Mouse (Mus musculus): ENCODE results near the gene Coasy. TPM values are rescaled to one million over a fixed set of nuclear protein-coding genes. Genes with fewer than 3 reads are reported as not detected.

Coasy gene
- polyA plus RNA-seq, 1 experiment from 2014 or later: 26.8 TPM

GRCm38 (mm10) chr11:101134217-101134865 is 52.0 kb downstream of the Coasy start:
- ATAC-seq (ENCODE audit: low FRiP score, low TSS enrichment): no peak

More at GRCm38 (mm10) chr11:101134217-101134865, 52.0 kb downstream of the Coasy start:
- H3K36me3 ChIP-seq (ENCODE audit: control insufficient read depth, insufficient read depth, low read length): no peaks in the 10 kb centered on the region
- H3K4me2 ChIP-seq (replicated peaks; ENCODE audit: low read depth): no peak overlapping the region
- H3K9ac ChIP-seq (ENCODE audit: low read length): no peak overlapping the region
- H3K27me3 ChIP-seq (ENCODE audit: control insufficient read depth, insufficient read depth, low read length): no peaks in the 10 kb centered on the region
- H3K4me3 ChIP-seq (ENCODE audit: low read depth, low read length): no peak overlapping the region
- TF ChIP-seq EP300 (optimal IDR thresholded peaks at IDR 0.05) (no peak), CTCF (IDR thresholded peaks at IDR 0.05; ENCODE audit: low read depth) (no peak)
- DNase-seq (ENCODE audit: low spot score): no peak
- H3K27ac ChIP-seq (replicated peaks): no peak overlapping the region
- no peaks in the 10 kb centered on the region for H3K9me3 ChIP-seq (ENCODE audit: control insufficient read depth, low read length)
- WGBS: 66% methylated on average over 13 of the region's 13 CpGs
- peaks cover 3% of the 10 kb centered on the region; the same call in 1 of the 2 replicates for H3K4me1 ChIP-seq (replicated peaks; ENCODE audit: control insufficient read depth, insufficient read depth)

Other genes starting within 250 kb of the Coasy start
- 16.1 and 17.3 TPM in 2 replicates for gene Stat5b, start 231.8 kb upstream of the Coasy start, polyA plus RNA-seq (2015; fragmentation: Nextera tagmentation; extraction: Ambion mirVana)
- 13.0 and 13.5 TPM in 2 replicates for gene Stat5a, start 223.2 kb upstream of the Coasy start, polyA plus RNA-seq (2015; fragmentation: Nextera tagmentation; extraction: Ambion mirVana)
- gene Stat3, start 143.0 kb upstream of the Coasy start, polyA plus RNA-seq (2015; fragmentation: Nextera tagmentation; extraction: Ambion mirVana): 47.7 and 55.1 TPM in 2 replicates
- gene Cavin1, start 111.7 kb upstream of the Coasy start, polyA plus RNA-seq (2015; fragmentation: Nextera tagmentation; extraction: Ambion mirVana): 313 and 331 TPM in 2 replicates
- 44.8 and 45.5 TPM in 2 replicates for gene Atp6v0a1, start 73.1 kb upstream of the Coasy start, polyA plus RNA-seq (2015; fragmentation: Nextera tagmentation; extraction: Ambion mirVana)
- 16.0 and 17.1 TPM in 2 replicates for gene Naglu, start 12.6 kb upstream of the Coasy start, polyA plus RNA-seq (2015; fragmentation: Nextera tagmentation; extraction: Ambion mirVana)
- gene Hsd17b1, start 4.2 kb upstream of the Coasy start, polyA plus RNA-seq (2015; fragmentation: Nextera tagmentation; extraction: Ambion mirVana): 0.08 TPM in 1 of 2 replicates, not detected in the other
- gene Mlx, start 4.7 kb downstream of the Coasy start, polyA plus RNA-seq (2015; fragmentation: Nextera tagmentation; extraction: Ambion mirVana): 42.3 and 42.4 TPM in 2 replicates
- 10.6 and 11.8 TPM in 2 replicates for gene Psmc3ip, start 12.9 kb downstream of the Coasy start, polyA plus RNA-seq (2015; fragmentation: Nextera tagmentation; extraction: Ambion mirVana)
- gene Retreg3, start 37.3 kb downstream of the Coasy start, polyA plus RNA-seq (2015; fragmentation: Nextera tagmentation; extraction: Ambion mirVana): 16.1 and 17.9 TPM in 2 replicates
- 29.7 and 29.8 TPM in 2 replicates for gene Tubg1, start 37.4 kb downstream of the Coasy start, polyA plus RNA-seq (2015; fragmentation: Nextera tagmentation; extraction: Ambion mirVana)
- gene Tubg2, start 73.3 kb downstream of the Coasy start, polyA plus RNA-seq (2015; fragmentation: Nextera tagmentation; extraction: Ambion mirVana): 3.0 and 3.1 TPM in 2 replicates
- 0.52 and 0.94 TPM in 2 replicates for gene Cntnap1, start 88.0 kb downstream of the Coasy start, polyA plus RNA-seq (2015; fragmentation: Nextera tagmentation; extraction: Ambion mirVana)
- gene Plekhh3, start 88.8 kb downstream of the Coasy start, polyA plus RNA-seq (2015; fragmentation: Nextera tagmentation; extraction: Ambion mirVana): 23.8 and 25.6 TPM in 2 replicates
- 0.16 and 0.24 TPM in 2 replicates for gene Ccr10, start 92.9 kb downstream of the Coasy start, polyA plus RNA-seq (2015; fragmentation: Nextera tagmentation; extraction: Ambion mirVana)
- gene Ezh1, start 143.9 kb downstream of the Coasy start, polyA plus RNA-seq (2015; fragmentation: Nextera tagmentation; extraction: Ambion mirVana): 8.1 and 9.4 TPM in 2 replicates
- 62.3 and 64.9 TPM in 2 replicates for gene Ramp2, start 163.5 kb downstream of the Coasy start, polyA plus RNA-seq (2015; fragmentation: Nextera tagmentation; extraction: Ambion mirVana)
- 141 and 157 TPM in 2 replicates for gene Vps25, start 171.1 kb downstream of the Coasy start, polyA plus RNA-seq (2015; fragmentation: Nextera tagmentation; extraction: Ambion mirVana)
- gene Wnk4, start 178.0 kb downstream of the Coasy start, polyA plus RNA-seq (2015; fragmentation: Nextera tagmentation; extraction: Ambion mirVana): 15.9 and 18.4 TPM in 2 replicates
- 0.30 and 0.33 TPM in 2 replicates for gene Cntd1, start 196.4 kb downstream of the Coasy start, polyA plus RNA-seq (2015; fragmentation: Nextera tagmentation; extraction: Ambion mirVana)
- 175 and 180 TPM in 2 replicates for gene Coa3, start 196.5 kb downstream of the Coasy start, polyA plus RNA-seq (2015; fragmentation: Nextera tagmentation; extraction: Ambion mirVana)
- gene Becn1, start 219.7 kb downstream of the Coasy start, polyA plus RNA-seq (2015; fragmentation: Nextera tagmentation; extraction: Ambion mirVana): 102 and 110 TPM in 2 replicates
- gene Psme3, start 233.6 kb downstream of the Coasy start, polyA plus RNA-seq (2015; fragmentation: Nextera tagmentation; extraction: Ambion mirVana): 64.2 and 66.9 TPM in 2 replicates
- gene Aoc2, start 242.5 kb downstream of the Coasy start, polyA plus RNA-seq (2015; fragmentation: Nextera tagmentation; extraction: Ambion mirVana): 0.39 and 0.41 TPM in 2 replicates
- 5.1 TPM in 2 replicates for gene Aoc3, start 248.0 kb downstream of the Coasy start, polyA plus RNA-seq (2015; fragmentation: Nextera tagmentation; extraction: Ambion mirVana)